19 mouse cellular contexts compared by ENCODE assay signal in genomic region chr10:51911066-51911691, GRCm38 (mm10).
DNase-seq lines count a peak whose midpoint lies in the region; ATAC-seq and TF ChIP-seq lines count a peak whose summit lies in the region.
"Had no signal": no experiment of that assay in that cellular context is flagged by ENCODE, and none has a peak within 500 bp of the region (broad histone marks: within the 10 kb centered on the region; RNA-seq: fewer than 3 reads in every experiment).

No protein-coding gene starts in this region.

- no peak overlapping the region for H3K4me2 ChIP-seq in hindbrain, embryonic 11.5 days (replicated peaks; ENCODE audit: low read depth, low read length)
- H3K4me2 ChIP-seq in midbrain, embryonic 11.5 days: peak overlapping the region; percentile 22; the same call in 1 of the 2 replicates
- H3K4me2 ChIP-seq in neural tube, embryonic 14.5 days (ENCODE audit: low read depth, low read length): 0 out of 2 replicates have a peak overlapping the region, but pooled peaks have one; percentile 11
- H3K4me2 ChIP-seq in kidney, embryonic 15.5 days: no peak overlapping the region
- H3K4me2 ChIP-seq: liver, embryonic 12.5 days; lung, embryonic 15.5 days; stomach, embryonic 15.5 days had no signal

- no peak for TF ChIP-seq POLR2A in thymus, adult 2 months (IDR thresholded peaks at IDR 0.05; ENCODE audit: control insufficient read depth, extremely low read depth, insufficient read depth, low read length, poor library complexity)

- WGBS in hindbrain, embryonic 11.5 days: 12% methylated on average over 10 of the region's 10 CpGs
- WGBS in midbrain, embryonic 11.5 days: 9% methylated on average over 10 of the region's 10 CpGs
- 8% methylated on average over 10 of the region's 10 CpGs for WGBS in neural tube, embryonic 14.5 days
- 66% methylated on average over 10 of the region's 10 CpGs for WGBS in thymus, adult 2 months
- WGBS in kidney, embryonic 15.5 days: 54% methylated on average over 10 of the region's 10 CpGs

- H3K4me1 ChIP-seq in hindbrain, embryonic 11.5 days (replicated peaks; ENCODE audit: control insufficient read depth, insufficient read depth, low read length): 0 out of 2 replicates have a peak, but pooled peaks cover 2% of the 10 kb centered on the region
- H3K4me1 ChIP-seq in midbrain, embryonic 11.5 days (ENCODE audit: control insufficient read depth, insufficient read depth, low read length): peaks cover 5% of the 10 kb centered on the region; the same call in 1 of the 2 replicates
- no peaks in the 10 kb centered on the region for H3K4me1 ChIP-seq in neural tube, embryonic 14.5 days (ENCODE audit: control insufficient read depth, insufficient read depth, low read length)
- no peaks in the 10 kb centered on the region for H3K4me1 ChIP-seq in thymus, adult 2 months (replicated peaks; ENCODE audit: control insufficient read depth, insufficient read depth, low read length)
- H3K4me1 ChIP-seq in kidney, embryonic 15.5 days: no peaks in the 10 kb centered on the region
- H3K4me1 ChIP-seq: liver, embryonic 12.5 days; lung, embryonic 15.5 days; stomach, embryonic 15.5 days had no signal

- H3K9ac ChIP-seq in hindbrain, embryonic 11.5 days (ENCODE audit: low read depth, low read length): no peak overlapping the region
- H3K9ac ChIP-seq in midbrain, embryonic 11.5 days (ENCODE audit: low read length): no peak overlapping the region
- H3K9ac ChIP-seq in neural tube, embryonic 14.5 days (replicated peaks; ENCODE audit: low read depth, low read length): no peak overlapping the region
- no peak overlapping the region for H3K9ac ChIP-seq in kidney, embryonic 15.5 days
- H3K9ac ChIP-seq: liver, embryonic 12.5 days; lung, embryonic 15.5 days; stomach, embryonic 15.5 days had no signal

- H3K27ac ChIP-seq in hindbrain, embryonic 11.5 days (ENCODE audit: low read depth, low read length): no peak overlapping the region
- no peak overlapping the region for H3K27ac ChIP-seq in midbrain, embryonic 11.5 days (ENCODE audit: low read depth, low read length)
- H3K27ac ChIP-seq in neural tube, embryonic 14.5 days (ENCODE audit: low read depth, low read length): no peak overlapping the region
- no peak overlapping the region for H3K27ac ChIP-seq in thymus, adult 2 months (ENCODE audit: control insufficient read depth, insufficient read depth, low read length)
- H3K27ac ChIP-seq in kidney, embryonic 15.5 days: no peak overlapping the region
- H3K27ac ChIP-seq: liver, embryonic 12.5 days; lung, embryonic 15.5 days; stomach, embryonic 15.5 days had no signal

- no peak for TF ChIP-seq CTCF in thymus, adult 2 months (IDR thresholded peaks at IDR 0.05; ENCODE audit: borderline replicate concordance, control insufficient read depth, extremely low read depth, insufficient read depth, low read length, poor library complexity)

- no peak for DNase-seq in frontal cortex, postnatal 25 days (ENCODE audit: low spot score in 2 of 2)
- peak; percentile 4 for DNase-seq in hindbrain, embryonic 11.5 days (ENCODE audit: low spot score)
- no peak for DNase-seq in midbrain, embryonic 11.5 days (ENCODE audit: low spot score, missing footprints)
- DNase-seq in thymus, adult 2 months: no peak
- DNase-seq: adrenal gland, postnatal 36 days; B cell, adult 2 months; cerebellum, adult 9-10 months; gastrocnemius, postnatal 36 days; layer of hippocampus, postnatal 36 days; left cerebral cortex, postnatal 4 days; right cerebral cortex, postnatal 14 days had no signal

- no peaks in the 10 kb centered on the region for H3K36me3 ChIP-seq in hindbrain, embryonic 11.5 days (ENCODE audit: control insufficient read depth, insufficient read depth, low read length)
- H3K36me3 ChIP-seq in midbrain, embryonic 11.5 days (ENCODE audit: control insufficient read depth, insufficient read depth, low read length): no peaks in the 10 kb centered on the region
- H3K36me3 ChIP-seq in neural tube, embryonic 14.5 days (ENCODE audit: control insufficient read depth, insufficient read depth, low read length): no peaks in the 10 kb centered on the region
- no peaks in the 10 kb centered on the region for H3K36me3 ChIP-seq in thymus, adult 2 months (ENCODE audit: control insufficient read depth, insufficient read depth, low read length)
- H3K36me3 ChIP-seq in kidney, embryonic 15.5 days: no peaks in the 10 kb centered on the region
- H3K36me3 ChIP-seq: liver, embryonic 12.5 days; lung, embryonic 15.5 days; stomach, embryonic 15.5 days had no signal

- ATAC-seq in frontal cortex, adult (ENCODE audit: low TSS enrichment): peak; percentile 47; the same call in 1 of the 2 replicates
- ATAC-seq in hindbrain, embryonic 11.5 days (ENCODE audit: low FRiP score): peak; percentile 64; the same call in 1 of the 2 replicates
- peak; percentile 73 for ATAC-seq in midbrain, embryonic 11.5 days (ENCODE audit: low FRiP score)
- ATAC-seq in neural tube, embryonic 14.5 days (ENCODE audit: low read depth): no peak
- ATAC-seq in erythroid progenitor cell, adult 5-6 weeks (replicated peaks; ENCODE audit: low FRiP score, poor library complexity, severe bottlenecking): no peak
- no peak for ATAC-seq in kidney, embryonic 15.5 days (replicated peaks; ENCODE audit: low FRiP score)
- ATAC-seq: inflammation-experienced regulatory T-cells, adult 6 months; liver, embryonic 12.5 days had no signal

- no peaks in the 10 kb centered on the region for H3K9me3 ChIP-seq in hindbrain, embryonic 11.5 days (ENCODE audit: control insufficient read depth, low read length)
- H3K9me3 ChIP-seq in midbrain, embryonic 11.5 days (ENCODE audit: control insufficient read depth, low read length): no peaks in the 10 kb centered on the region
- H3K9me3 ChIP-seq in neural tube, embryonic 14.5 days (ENCODE audit: control insufficient read depth, low read length): no peaks in the 10 kb centered on the region
- H3K9me3 ChIP-seq in kidney, embryonic 15.5 days (replicated peaks): no peaks in the 10 kb centered on the region
- H3K9me3 ChIP-seq: liver, embryonic 12.5 days; lung, embryonic 15.5 days; stomach, embryonic 15.5 days had no signal

- no peak overlapping the region for H3K4me3 ChIP-seq in hindbrain, embryonic 11.5 days (ENCODE audit: low read depth, low read length)
- H3K4me3 ChIP-seq in midbrain, embryonic 11.5 days (ENCODE audit: low read depth, low read length): no peak overlapping the region
- H3K4me3 ChIP-seq in neural tube, embryonic 14.5 days (ENCODE audit: low read depth, low read length): no peak overlapping the region
- no peak overlapping the region for H3K4me3 ChIP-seq in thymus, adult 2 months (ENCODE audit: control insufficient read depth, insufficient read depth, low read length)
- no peak overlapping the region for H3K4me3 ChIP-seq in kidney, embryonic 15.5 days (replicated peaks)
- H3K4me3 ChIP-seq: liver, embryonic 12.5 days; lung, embryonic 15.5 days; stomach, embryonic 15.5 days had no signal

- no peaks in the 10 kb centered on the region for H3K27me3 ChIP-seq in hindbrain, embryonic 11.5 days (ENCODE audit: control insufficient read depth, insufficient read depth, low read length)
- 0 out of 2 replicates have a peak, but pooled peaks cover 2% of the 10 kb centered on the region for H3K27me3 ChIP-seq in midbrain, embryonic 11.5 days (ENCODE audit: control insufficient read depth, insufficient read depth, low read length)
- H3K27me3 ChIP-seq in neural tube, embryonic 14.5 days (ENCODE audit: control insufficient read depth, insufficient read depth, low read length): no peaks in the 10 kb centered on the region
- H3K27me3 ChIP-seq in thymus, adult 2 months (ENCODE audit: control insufficient read depth, insufficient read depth, low read length): no peaks in the 10 kb centered on the region
- no peaks in the 10 kb centered on the region for H3K27me3 ChIP-seq in kidney, embryonic 15.5 days
- H3K27me3 ChIP-seq: liver, embryonic 12.5 days; lung, embryonic 15.5 days; stomach, embryonic 15.5 days had no signal

Comparison
In these comparisons a context has a peak if more than half of its experiments do, and no peak if none do; other contexts are left out.
1. ATAC-seq: peak in frontal cortex, adult (single experiment), hindbrain, embryonic 11.5 days (single experiment) and midbrain, embryonic 11.5 days (single experiment); none in neural tube, embryonic 14.5 days (single experiment), erythroid progenitor cell, adult 5-6 weeks (single experiment) and kidney, embryonic 15.5 days (single experiment).
2. H3K4me2 ChIP-seq: peak in midbrain, embryonic 11.5 days (single experiment) and neural tube, embryonic 14.5 days (single experiment); none in hindbrain, embryonic 11.5 days (single experiment) and kidney, embryonic 15.5 days (single experiment).